Comparison of ENCODE assay signal across 8 mouse cellular contexts in genomic region chr13:35967690-35968089, GRCm38 (mm10). TPM values are rescaled to one million over a fixed set of nuclear protein-coding genes. Genes with fewer than 3 reads are reported as not detected.
DNase-seq lines count a peak whose midpoint lies in the region; ATAC-seq and TF ChIP-seq lines count a peak whose summit lies in the region.

No protein-coding gene starts in this region.

- H3K9me3 ChIP-seq in lung, embryonic 14.5 days (ENCODE audit: low read depth, low read length) = no peaks in the 10 kb centered on the region
- H3K9me3 ChIP-seq in limb, embryonic 12.5 days = no peaks in the 10 kb centered on the region

- H3K27me3 ChIP-seq in lung, embryonic 14.5 days (ENCODE audit: insufficient read depth, low read length) = peaks cover 22% of the 10 kb centered on the region; the same call in 1 of the 2 replicates
- H3K27me3 ChIP-seq in limb, embryonic 12.5 days = peaks cover 33% of the 10 kb centered on the region

- peak overlapping the region; percentile 54 for H3K9ac ChIP-seq in lung, embryonic 14.5 days
- H3K9ac ChIP-seq in limb, embryonic 12.5 days (replicated peaks) = peak overlapping the region; percentile 67; the same call in 1 of the 2 replicates

- no peak for TF ChIP-seq POLR2A in embryonic fibroblast, embryonic 13.5 days (IDR thresholded peaks at IDR 0.05; ENCODE audit: low read depth, low read length)

- H3K4me1 ChIP-seq in lung, embryonic 14.5 days (ENCODE audit: insufficient read depth) = no peaks in the 10 kb centered on the region
- no peaks in the 10 kb centered on the region for H3K4me1 ChIP-seq in embryonic fibroblast, embryonic 13.5 days (ENCODE audit: control insufficient read depth, insufficient read depth, low read length)
- peaks cover 13% of the 10 kb centered on the region for H3K4me1 ChIP-seq in limb, embryonic 12.5 days (replicated peaks)

- H3K4me2 ChIP-seq in lung, embryonic 14.5 days = peak overlapping the region; percentile 100
- peak overlapping the region; percentile 96 for H3K4me2 ChIP-seq in limb, embryonic 12.5 days

- 5% methylated on average over 15 of the region's 15 CpGs for WGBS in lung, embryonic 14.5 days
- 3% methylated on average over 15 of the region's 15 CpGs for WGBS in limb, embryonic 12.5 days

- no peak for TF ChIP-seq CTCF in lung, embryonic 14.5 days (IDR thresholded peaks at IDR 0.05; ENCODE audit: low read depth)
- no peak for TF ChIP-seq CTCF in embryonic fibroblast, embryonic 13.5 days (IDR thresholded peaks at IDR 0.05; ENCODE audit: borderline replicate concordance, insufficient read depth, low read length)

- H3K4me3 ChIP-seq in lung, embryonic 14.5 days (ENCODE audit: low read depth, low read length) = peak overlapping the region; percentile 59
- peak overlapping the region; percentile 52 for H3K4me3 ChIP-seq in embryonic fibroblast, embryonic 13.5 days (ENCODE audit: insufficient read depth, low read length)
- peak overlapping the region; percentile 63 for H3K4me3 ChIP-seq in limb, embryonic 12.5 days (replicated peaks)

- no peaks in the 10 kb centered on the region for H3K36me3 ChIP-seq in lung, embryonic 14.5 days (ENCODE audit: insufficient read depth)
- no peaks in the 10 kb centered on the region for H3K36me3 ChIP-seq in limb, embryonic 12.5 days

- peak; percentile 6 for DNase-seq in lung, embryonic 14.5 days
- DNase-seq in lung, postnatal 25 days (ENCODE audit: low spot score) = no peak
- DNase-seq in retina, postnatal 1 day = peak; percentile 44
- no peak for DNase-seq in right cerebral cortex, adult 18-20 months
- DNase-seq in gastrocnemius, postnatal 25 days = no peak
- no peak for DNase-seq in cerebellum, adult 8-10 months

- H3K27ac ChIP-seq in lung, embryonic 14.5 days (ENCODE audit: low read depth) = no peak overlapping the region
- H3K27ac ChIP-seq in embryonic fibroblast, embryonic 13.5 days (ENCODE audit: insufficient read depth, low read length) = no peak overlapping the region
- no peak overlapping the region for H3K27ac ChIP-seq in limb, embryonic 12.5 days

- ATAC-seq in lung, embryonic 14.5 days (ENCODE audit: insufficient read depth) = peak; percentile 42; the same call in 1 of the 2 replicates
- peak; percentile 30; the same call in 1 of the 2 replicates for ATAC-seq in limb, embryonic 12.5 days (ENCODE audit: insufficient number of reproducible peaks, insufficient read depth, low FRiP score, low TSS enrichment, low read depth)

RNA-seq across cellular contexts. Expression of gene Ppp1r3g, which starts 9.1 kb away (rescaled TPM):
- polyA plus RNA-seq in lung, embryonic 14.5 days (2014; fragmentation: Nextera tagmentation; extraction: Ambion mirVana) = 0.86 and 0.96 TPM in 2 replicates
- not detected in 2 replicates for polyA plus RNA-seq in embryonic fibroblast, embryonic 13.5 days (2011; ENCODE audit: insufficient read length, low read depth, missing spikeins)
- polyA plus RNA-seq in limb, embryonic 12.5 days (2016; fragmentation: Nextera tagmentation; extraction: Ambion mirVana) = 1.6 and 1.9 TPM in 2 replicates
- total RNA-seq in gastrocnemius, postnatal 25 days (2021) = not detected

Comparison
In these comparisons a context has a peak if more than half of its experiments do, and no peak if none do; other contexts are left out.
1. DNase-seq: peak in lung, embryonic 14.5 days (single experiment) and retina, postnatal 1 day (single experiment); none in lung, postnatal 25 days (single experiment), right cerebral cortex, adult 18-20 months (single experiment), gastrocnemius, postnatal 25 days (single experiment) and cerebellum, adult 8-10 months (single experiment).
2. Peak in every context shown above with its lines, with median percentiles within 50 percentile points of each other: H3K4me3 ChIP-seq.